Mouse (Mus musculus) ES-E14 (cell line): ENCODE data around the gene Mast4. TPM values are rescaled to one million over a fixed set of nuclear protein-coding genes. Genes with fewer than 3 reads are reported as not detected.

ENCODE experiments used
- DNase-seq: peaks from one replicate; pipeline ENCODE4 v3.0.0-alpha.2; 2013; ENCODE audit warnings: low read depth, low spot score
- H3K27ac ChIP-seq: 2 replicates; pipeline ENCODE4 v1.5.1; 2012; ENCODE audit warnings: low read depth, mild to moderate bottlenecking, low read length, moderate library complexity, mixed read lengths; ENCODE audit not compliant: poor library complexity, insufficient read depth, severe bottlenecking
- H3K36me3 ChIP-seq: 2 replicates; pipeline ENCODE4 v1.6.1; 2012; ENCODE audit warnings: mild to moderate bottlenecking, low read length, moderate library complexity, mixed read lengths; ENCODE audit not compliant: control insufficient read depth, poor library complexity, insufficient read depth, severe bottlenecking
- H3K4me1 ChIP-seq, 2 experiments: fragments of 150-350 bp in 1 of 2; sonication (generic) in 1 of 2; 2 replicates each; pipeline ENCODE4 v1.6.1; 2012; ENCODE audit warnings: low read length in 2 of 2, mild to moderate bottlenecking in 1 of 2, mixed read lengths in 1 of 2; ENCODE audit not compliant: control insufficient read depth in 2 of 2, insufficient read depth in 2 of 2, poor library complexity in 1 of 2
- H3K4me3 ChIP-seq, 2 experiments: fragments of 150-350 bp in 1 of 2; sonication (generic) in 1 of 2; 2 replicates each; pipeline ENCODE4 v1.5.1; 2012; ENCODE audit warnings: low read length in 2 of 2, low read depth in 1 of 2, mild to moderate bottlenecking in 1 of 2, mixed read lengths in 1 of 2; ENCODE audit not compliant: insufficient read depth in 1 of 2, poor library complexity in 1 of 2, severe bottlenecking in 1 of 2
- H3K9ac ChIP-seq: 2 replicates; pipeline ENCODE4 v1.6.1; 2012; ENCODE audit warnings: low read depth, mild to moderate bottlenecking, low read length, mixed read lengths; ENCODE audit not compliant: poor library complexity, insufficient read depth, severe bottlenecking
- H3K9me3 ChIP-seq: fragments of 150-350 bp; sonication (generic); 2 replicates; pipeline ENCODE4 v1.6.1; 2012; ENCODE audit warnings: low read depth, mild to moderate bottlenecking, low read length; ENCODE audit not compliant: control insufficient read depth, insufficient read depth
- CHD2 ChIP-seq: IDR thresholded peaks from 2 replicates; pipeline ENCODE4 v1.6.1; 2014; ENCODE audit warnings: mild to moderate bottlenecking, low read depth, low read length, inconsistent platforms
- HCFC1 ChIP-seq: IDR thresholded peaks from 2 replicates; pipeline ENCODE4 v1.6.1; 2012; ENCODE audit warnings: low read length, inconsistent platforms, borderline replicate concordance; ENCODE audit not compliant: insufficient read depth
- MAFK ChIP-seq: IDR thresholded peaks from 2 replicates; pipeline ENCODE4 v1.6.1; 2014; ENCODE audit warnings: mild to moderate bottlenecking, low read depth, low read length, inconsistent platforms; ENCODE audit not compliant: insufficient read depth
- ZC3H11A ChIP-seq: IDR thresholded peaks from 2 replicates; pipeline ENCODE4 v1.6.1; 2012; ENCODE audit warnings: low read depth, mild to moderate bottlenecking, inconsistent platforms, low read length, borderline replicate concordance
- ZNF384 ChIP-seq: IDR thresholded peaks from 2 replicates; pipeline ENCODE4 v1.6.1; 2012; ENCODE audit warnings: low read depth, low read length, inconsistent platforms
- in situ Hi-C, 2 experiments: fragments of 600-800 bp; cut with MboI; formaldehyde crosslinking; loops; one replicate each; pipeline ENCODE4 v1.15.1; 2025; ENCODE audit warnings: low sequenced_read_pairs in 2 of 2, inconsistent platforms in 1 of 2; ENCODE audit not compliant: unreplicated experiment in 2 of 2
- total RNA-seq: library from RNA; depleted of rRNA; stranded (reverse); fragments of 300-350 nt; gene quantifications from 2 replicates; pipeline ENCODE4 v1.2.3, GENCODE M21; 2012

The Mast4 gene
- total RNA-seq, 1 experiment, result 8.3 TPM

GRCm38 (mm10) chr13:102871380-102872104, 462.8 kb downstream of the Mast4 start:
- Histone ChIP-seq H3K9ac (no peak overlapping the region), H3K4me3 (no peak overlapping the region), H3K4me1 (peaks cover 10 to 12% of the 10 kb centered on the region in 2 experiments; a peak in 3 of 4 replicates), H3K27ac (no peak overlapping the region), H3K9me3 (no peaks in the 10 kb centered on the region), H3K36me3 (no peaks in the 10 kb centered on the region)
- TF ChIP-seq CHD2, result no peak
- TF ChIP-seq ZC3H11A, result no peak
- TF ChIP-seq MAFK, result no peak
- no peak for TF ChIP-seq ZNF384
- no peak for TF ChIP-seq HCFC1
- in situ Hi-C loops, result no loop called here
- DNase-seq, result no peak

- Histone ChIP-seq H3K9ac (no peak overlapping the region), H3K27ac (no peak overlapping the region), H3K9me3 (no peaks in the 10 kb centered on the region), H3K4me3 (no peak overlapping the region), H3K4me1 (peaks cover 4 to 7% of the 10 kb centered on the region in 2 experiments; a peak in 2 of 4 replicates), H3K36me3 (no peaks in the 10 kb centered on the region)
- DNase-seq, result no peak
- TF ChIP-seq ZNF384 (no peak), ZC3H11A (no peak), MAFK (no peak), HCFC1 (no peak), CHD2 (no peak)
- in situ Hi-C loops, result no loop called here
Observed at GRCm38 (mm10) chr13:102869541-102869940, 464.8 kb downstream of the Mast4 start.

- Histone ChIP-seq H3K4me3 (no peak overlapping the region), H3K9ac (no peak overlapping the region), H3K4me1 (peaks cover 0 to 2% of the 10 kb centered on the region in 2 experiments; a peak in 1 of 4 replicates), H3K9me3 (no peaks in the 10 kb centered on the region), H3K27ac (no peak overlapping the region), H3K36me3 (no peaks in the 10 kb centered on the region)
- no peak for DNase-seq
- no peak for TF ChIP-seq ZC3H11A
- no peak for TF ChIP-seq HCFC1
- TF ChIP-seq ZNF384, result no peak
- no peak for TF ChIP-seq MAFK
- TF ChIP-seq CHD2, result no peak
- in situ Hi-C loops, result no loop called here
Observed at GRCm38 (mm10) chr13:102866816-102867215, 467.5 kb downstream of the Mast4 start.

DNA sequence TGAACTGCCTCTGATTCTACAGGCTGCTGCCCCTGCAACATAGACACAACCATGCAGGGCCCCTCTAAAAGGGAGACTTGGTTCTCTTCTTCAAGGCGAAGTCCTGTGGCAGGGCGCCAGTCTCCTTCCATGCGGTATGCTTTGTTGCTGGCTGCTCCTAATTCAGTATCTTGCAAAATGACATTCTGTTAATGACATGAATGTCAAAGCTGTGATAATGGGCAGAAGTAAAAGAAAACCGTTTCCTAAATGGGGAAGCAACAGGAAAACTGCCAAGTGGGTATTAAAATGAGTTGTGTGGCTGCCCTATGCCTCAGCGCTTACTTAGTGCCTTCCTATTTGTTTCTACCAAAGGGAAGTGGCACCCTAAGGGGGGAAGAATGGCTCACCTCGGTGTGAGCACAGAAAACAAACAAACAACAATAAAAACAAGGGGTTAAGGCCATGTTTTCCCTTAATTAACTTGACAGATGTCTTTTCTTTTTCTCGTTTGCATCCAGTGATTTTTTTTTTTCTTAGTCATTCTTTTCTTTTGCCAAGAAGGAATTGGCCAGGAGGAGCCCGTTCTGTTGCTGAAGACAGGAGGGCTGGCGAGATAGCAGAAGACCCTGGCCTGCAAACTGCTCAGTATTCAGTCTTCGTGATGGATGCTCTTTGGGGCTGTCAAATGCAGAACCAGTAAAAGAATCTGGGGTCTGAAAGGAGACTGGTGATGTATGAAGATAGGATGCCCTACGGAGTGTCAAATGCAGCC, 468.1 kb downstream of the Mast4 start:
- H3K36me3 ChIP-seq, result no peaks in the 10 kb centered on the region
- in situ Hi-C loops, result no loop called here
- H3K4me1 ChIP-seq, result no peaks in the 10 kb centered on the region
- H3K9ac ChIP-seq, result no peak overlapping the region
- no peaks in the 10 kb centered on the region for H3K9me3 ChIP-seq
- TF ChIP-seq MAFK (no peak), ZNF384 (no peak), ZC3H11A (no peak), CHD2 (no peak), HCFC1 (no peak)
- DNase-seq, result no peak
- no peak overlapping the region for H3K27ac ChIP-seq
- H3K4me3 ChIP-seq, result no peak overlapping the region
